Mouse (Mus musculus) liver, postnatal 0 days (tissue): ENCODE data around the gene Nudt3.

Experiments used
- CTCF ChIP-seq: sonication (generic); IDR thresholded peaks from 2 replicates; pipeline ENCODE4 v1.5.1; 2016; ENCODE audit warnings: antibody characterized with exemption, low read depth
- EP300 ChIP-seq: IDR thresholded peaks from 2 replicates; pipeline ENCODE4 v1.6.1; 2016; ENCODE audit warnings: antibody characterized with exemption, low read depth, mild to moderate bottlenecking

DNA sequence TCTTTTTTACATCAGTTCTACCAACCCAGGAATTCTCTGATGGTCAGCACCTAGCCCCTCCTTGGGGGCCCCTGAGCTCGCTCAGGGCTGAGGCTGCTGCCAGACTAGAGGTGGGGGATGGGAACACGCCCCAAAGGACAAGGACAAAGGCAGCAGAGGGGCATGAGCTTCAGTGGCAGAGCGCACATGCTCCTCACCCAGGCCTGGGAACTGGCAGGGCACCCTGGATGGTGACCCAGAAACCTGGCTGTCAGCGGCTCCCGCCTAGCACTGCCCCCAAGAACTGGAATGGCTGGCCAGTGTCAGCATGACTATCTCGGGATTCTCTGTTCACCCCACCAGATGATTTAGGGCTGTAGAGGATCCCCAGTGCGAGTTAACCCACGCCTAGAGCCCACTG is 74.1 kb downstream of the Nudt3 start:
- TF ChIP-seq CTCF, result no peak
- no peak for TF ChIP-seq EP300
